Mouse (Mus musculus) c-Kit-positive CD71-negative TER-119-negative erythroid progenitor cells, embryonic 14.5 days (primary cell): ENCODE measurements around the gene Olfr655.

Experiments used
- DNase-seq: peaks from one replicate; pipeline ENCODE4 v3.0.0-alpha.2; 2013; ENCODE audit warnings: low read depth

Olfr655 gene

GRCm38 (mm10) chr7:104601679-104602078, at the start of gene Olfr655:
TSS of gene Olfr655 (minus strand) at chr7:104601779.
- DNase-seq = no peak

DNA sequence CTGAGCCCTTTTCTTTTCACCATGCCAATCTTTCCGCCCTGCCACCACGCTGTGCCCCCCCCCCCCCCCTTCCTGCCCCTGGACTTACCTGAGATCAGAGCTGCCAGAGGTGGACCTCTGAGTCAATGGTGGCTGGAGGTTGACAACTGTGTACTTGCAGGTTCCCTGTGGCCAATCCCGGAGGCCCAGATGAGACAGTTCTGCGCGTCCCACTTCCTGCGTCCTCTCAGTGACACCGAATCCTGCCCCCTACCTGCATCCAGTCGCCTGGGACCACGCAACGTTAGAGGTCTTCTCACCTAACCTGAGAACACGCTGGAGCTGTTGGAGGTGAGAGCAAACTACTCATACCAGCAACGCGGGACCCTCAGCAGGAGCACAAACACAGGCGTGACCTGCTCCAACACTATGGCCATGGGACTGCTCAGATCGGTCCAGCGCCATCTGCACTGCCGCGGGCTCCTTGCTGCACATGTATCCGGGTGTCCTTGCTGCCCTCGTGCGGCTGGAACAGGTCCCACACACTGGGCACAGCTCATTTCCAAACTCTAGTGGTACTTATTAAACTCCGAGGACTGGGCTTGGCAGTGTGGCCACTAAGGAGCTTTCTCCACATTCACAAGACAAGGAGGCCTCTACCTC, 45.4 kb upstream of the Olfr655 start, which contains the start of gene Olfr658:
TSS of gene Olfr658 (minus strand) at position 465 of the 642 bp plus-strand sequence.
- DNase-seq = peak; percentile 2

- DNase-seq = no peak
These were observed 22.9 kb upstream of the Olfr655 start, which contains the start of gene Olfr657 for GRCm38 (mm10) chr7:104624494-104624893. TSS of gene Olfr657 (plus strand) at chr7:104624794.

DNA sequence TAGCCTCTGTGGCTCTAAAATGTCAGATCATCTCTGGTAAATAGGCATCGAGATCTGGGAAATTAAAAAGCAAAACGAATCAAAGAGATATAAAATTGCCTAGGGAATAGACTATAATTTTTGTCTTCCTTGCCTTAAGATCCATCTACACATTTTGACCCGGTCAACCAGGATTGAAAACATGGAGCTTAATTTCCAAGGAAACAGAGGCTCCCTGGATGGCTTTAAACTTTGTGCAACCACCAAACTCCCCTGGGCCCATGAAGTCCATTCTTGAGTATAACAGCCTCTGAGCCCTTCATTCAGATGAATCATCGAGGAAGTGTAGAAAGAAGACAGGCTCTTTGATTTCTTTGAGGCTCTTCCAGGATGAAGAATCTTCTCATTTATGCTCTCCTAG, 12.1 kb upstream of the Olfr655 start, which contains the start of gene Olfr656:
TSS of gene Olfr656 (plus strand) at position 301 of the 400 bp plus-strand sequence.
- DNase-seq = no peak

DNA sequence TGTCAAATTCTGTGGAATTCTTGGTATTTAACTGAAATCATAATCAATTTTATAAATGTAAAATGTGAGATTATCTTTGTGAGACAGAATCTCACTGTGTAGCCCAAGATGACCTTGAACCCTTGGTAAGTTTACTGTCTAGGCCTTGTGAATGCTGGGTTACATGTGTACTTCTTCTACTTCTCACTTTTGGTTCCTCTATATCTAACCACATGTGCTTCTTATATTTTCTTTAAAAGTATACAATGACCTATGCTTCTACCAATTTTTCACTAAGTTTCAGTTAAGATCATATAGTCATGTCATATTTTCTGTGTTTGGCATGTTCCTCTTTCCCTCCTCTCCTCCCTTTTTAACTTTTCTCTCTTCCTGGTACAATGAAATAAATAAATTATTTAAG, 3.1 kb upstream of the Olfr655 start:
- DNase-seq = no peak

DNA sequence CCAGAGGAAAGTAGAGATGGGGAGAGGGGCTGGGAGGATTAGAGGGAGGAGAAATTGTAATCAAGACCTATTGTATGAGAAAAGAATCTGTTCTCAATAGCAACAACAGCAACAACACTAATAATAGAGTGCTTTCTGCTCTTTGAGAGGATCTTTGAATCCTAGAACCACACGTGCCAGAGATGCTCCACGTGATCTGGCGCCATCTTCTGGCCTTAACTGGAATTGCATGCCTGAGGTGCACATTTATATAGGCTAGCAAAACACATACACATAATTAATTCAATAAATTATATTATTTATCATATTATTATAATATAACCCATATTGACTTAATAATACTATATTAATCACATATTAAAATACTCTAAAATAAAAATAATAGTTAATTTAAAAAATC, 1.6 kb upstream of the Olfr655 start:
- peak; percentile 37 for DNase-seq

GRCm38 (mm10) chr7:104588274-104588673, 13.3 kb downstream of the Olfr655 start:
- no peak for DNase-seq

DNA sequence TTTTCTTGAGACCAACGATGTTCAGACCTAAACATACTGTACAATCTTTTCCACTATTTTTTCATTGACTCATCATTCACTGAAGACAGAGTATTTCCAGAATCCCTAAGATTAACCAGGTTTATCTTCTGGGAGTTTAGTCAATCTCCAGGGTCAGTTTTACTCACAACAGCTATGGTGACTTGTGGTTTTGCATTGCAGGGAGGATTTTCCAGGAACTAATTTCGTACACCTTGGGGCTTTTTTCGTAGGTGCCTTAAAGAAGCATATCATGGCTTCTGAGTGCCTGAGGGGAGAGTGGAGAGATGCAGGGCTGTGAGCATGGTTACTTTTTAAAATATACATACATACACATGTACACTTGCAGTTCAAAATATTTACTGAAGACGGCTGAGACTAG, 14.9 kb downstream of the Olfr655 start, which contains the start of gene Olfr654:
TSS of gene Olfr654 (plus strand) at position 301 of the 400 bp plus-strand sequence.
- DNase-seq = no peak

GRCm38 (mm10) chr7:104581429-104581828, 20.1 kb downstream of the Olfr655 start:
- no peak for DNase-seq

GRCm38 (mm10) chr7:104580846-104581245, 20.7 kb downstream of the Olfr655 start:
- no peak for DNase-seq

DNA sequence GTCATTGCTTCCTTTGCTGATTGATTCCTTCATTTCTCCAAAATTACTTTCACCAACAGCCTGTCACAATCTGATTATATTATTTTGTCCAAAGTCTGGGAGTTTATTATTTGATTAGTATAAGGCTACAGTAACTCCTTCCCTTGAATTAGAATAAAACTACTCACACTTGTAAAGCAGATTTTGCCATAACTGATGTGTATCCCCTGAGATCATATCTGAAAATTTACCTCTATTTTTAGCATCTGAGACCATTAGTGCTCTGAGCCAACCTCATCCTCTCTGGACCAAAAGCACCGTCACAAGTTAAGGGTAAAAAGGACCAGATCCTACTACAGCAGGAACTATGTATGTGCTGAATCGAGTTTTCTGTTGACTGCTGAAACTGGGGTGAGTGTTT, 24.6 kb downstream of the Olfr655 start, which contains the start of gene Olfr653:
TSS of gene Olfr653 (plus strand) at position 301 of the 400 bp plus-strand sequence.
- DNase-seq = no peak

GRCm38 (mm10) chr7:104560601-104561000, 41.0 kb downstream of the Olfr655 start, which contains the start of gene Olfr652:
TSS of gene Olfr652 (plus strand) at chr7:104560901.
- no peak for DNase-seq

- no peak for DNase-seq
These were observed 48.9 kb downstream of the Olfr655 start for GRCm38 (mm10) chr7:104552700-104553099.

DNA sequence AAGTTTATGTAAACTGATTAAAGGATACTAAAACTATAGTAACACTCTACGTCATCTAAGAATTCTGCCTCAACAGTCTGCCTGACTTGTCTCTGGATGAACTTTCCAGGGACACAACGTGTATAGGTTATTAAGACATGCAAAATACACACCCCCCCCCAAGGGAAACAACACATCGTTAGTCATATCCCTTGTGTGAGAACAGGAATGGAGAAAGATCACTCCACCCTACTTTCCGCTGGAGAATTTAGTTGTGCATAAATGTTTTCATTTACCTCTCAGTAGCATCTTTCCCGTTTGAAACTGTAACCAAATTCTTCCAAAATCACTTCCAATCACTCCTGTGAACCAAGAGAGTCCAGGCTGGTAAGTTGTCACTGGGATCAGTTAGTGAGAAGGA, 51.7 kb downstream of the Olfr655 start, which contains the start of gene Olfr651:
TSS of gene Olfr651 (plus strand) at position 301 of the 400 bp plus-strand sequence.
- DNase-seq = no peak
